Mouse (Mus musculus) cerebellum, adult 2 months (tissue): ENCODE data around the gene Epha4.

ENCODE experiments used
- CTCF ChIP-seq: fragments of 200-500 bp; IDR thresholded peaks from 2 replicates; pipeline ENCODE4 v1.5.1; 2011; ENCODE audit warnings: low read depth, mild to moderate bottlenecking, control low read depth, low read length, moderate library complexity, borderline replicate concordance; ENCODE audit not compliant: insufficient read depth
- POLR2A ChIP-seq: fragments of 200-500 bp; IDR thresholded peaks from 2 replicates; pipeline ENCODE4 v1.6.1; 2011; ENCODE audit warnings: low read length, control low read depth, borderline replicate concordance; ENCODE audit not compliant: insufficient read depth

DNA sequence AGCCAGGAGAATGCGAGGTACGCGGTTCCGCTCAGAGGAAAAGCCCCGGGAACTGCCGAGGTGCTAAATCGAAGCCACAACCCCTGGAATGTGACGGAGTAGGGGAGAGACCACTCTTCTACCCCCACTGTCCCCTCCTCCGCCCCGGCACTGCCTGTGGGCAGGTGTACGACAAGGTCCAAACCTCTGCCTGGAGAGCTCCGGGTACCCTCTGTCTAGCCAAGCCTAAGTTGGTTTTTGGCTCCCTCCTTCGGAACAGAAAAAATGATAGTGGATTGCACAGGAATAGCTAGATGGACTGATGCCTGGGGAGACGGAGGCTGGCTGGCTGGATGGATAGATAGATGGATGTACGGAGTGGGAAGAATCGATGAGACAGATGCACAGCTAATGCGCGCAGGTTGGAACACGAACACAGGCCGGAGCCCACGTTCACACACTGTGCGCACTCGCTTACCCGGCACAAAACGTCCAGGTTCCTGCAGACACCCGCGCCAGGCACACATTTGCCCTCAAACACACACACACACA is 1.4 kb downstream of the Epha4 start:
- no peak for TF ChIP-seq CTCF
- no peak for TF ChIP-seq POLR2A
